ENCODE assay signal across 11 mouse cellular contexts in the genomic region with DNA sequence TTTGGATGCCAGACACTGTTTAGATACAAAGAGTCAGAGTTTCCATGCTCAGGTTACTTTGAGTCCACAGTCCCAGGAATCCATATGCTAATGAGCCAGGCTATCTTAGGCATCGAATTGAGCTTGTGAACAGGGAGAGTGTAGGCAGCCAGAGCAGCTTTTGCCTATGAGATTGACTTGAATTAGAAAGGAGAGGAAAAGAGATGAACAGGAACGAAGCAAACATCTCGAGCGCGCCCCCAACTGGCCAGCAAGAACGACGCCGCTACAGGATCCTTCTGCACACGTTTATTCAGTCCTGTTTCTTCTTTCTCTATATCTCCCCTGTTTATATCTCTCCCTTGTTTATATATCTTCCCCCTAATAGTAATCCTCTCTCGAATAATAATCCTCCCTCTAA. TPM values are rescaled to one million over a fixed set of nuclear protein-coding genes. Genes with fewer than 3 reads are reported as not detected.
A peak's percentile ranks its signal among the peaks of the same experiment; 100 is the strongest.
DNase-seq lines count a peak whose midpoint lies in the region; ATAC-seq and TF ChIP-seq lines count a peak whose summit lies in the region.
"Had no signal": no experiment of that assay in that cellular context is flagged by ENCODE, and none has a peak within 500 bp of the region (broad histone marks: within the 10 kb centered on the region; RNA-seq: fewer than 3 reads in every experiment).

No protein-coding gene starts in this region.

- no peak overlapping the region for H3K9ac ChIP-seq in forebrain, embryonic 16.5 days (replicated peaks; ENCODE audit: low read depth, low read length)
- H3K9ac ChIP-seq: lung, embryonic 15.5 days had no signal

- no peaks in the 10 kb centered on the region for H3K9me3 ChIP-seq in forebrain, embryonic 16.5 days (ENCODE audit: control insufficient read depth, low read length)
- H3K9me3 ChIP-seq: lung, embryonic 15.5 days had no signal

- no peak overlapping the region for H3K4me3 ChIP-seq in gastrocnemius, adult 2 months
- H3K4me3 ChIP-seq in forebrain, embryonic 16.5 days (replicated peaks; ENCODE audit: low read length), result no peak overlapping the region
- H3K4me3 ChIP-seq: erythroblast, embryonic 14.5 days; lung, embryonic 15.5 days had no signal

- 3% methylated on average over 10 of the region's 10 CpGs for WGBS in forebrain, embryonic 16.5 days

- H3K36me3 ChIP-seq in forebrain, embryonic 16.5 days (ENCODE audit: control insufficient read depth, insufficient read depth), result no peaks in the 10 kb centered on the region
- H3K36me3 ChIP-seq: lung, embryonic 15.5 days had no signal

- DNase-seq in gastrocnemius, adult 2 months, result no peak
- DNase-seq in gastrocnemius, postnatal 14 days, result no peak
- DNase-seq in retina, postnatal 1 day, result peak; percentile 62
- DNase-seq in retina, embryonic 14.5 days (ENCODE audit: low spot score), result no peak
- DNase-seq in left cerebral cortex, adult 8-10 months (ENCODE audit: low spot score in 2 of 2), result peak; percentile 54 to 56
- DNase-seq in right cerebral cortex, adult 18-20 months, result peak; percentile 85
- DNase-seq in gastrocnemius, postnatal 25 days, result no peak

- no peaks in the 10 kb centered on the region for H3K4me1 ChIP-seq in forebrain, embryonic 16.5 days (replicated peaks; ENCODE audit: control insufficient read depth, insufficient read depth, low read length)
- H3K4me1 ChIP-seq: lung, embryonic 15.5 days had no signal

- 0 out of 2 replicates have a peak, but pooled peaks have one; percentile 16 for ATAC-seq in forebrain, embryonic 16.5 days

- peak; percentile 56 for TF ChIP-seq CTCF in gastrocnemius, adult 2 months (IDR thresholded peaks at IDR 0.05)

- H3K27me3 ChIP-seq in forebrain, embryonic 16.5 days (replicated peaks; ENCODE audit: control insufficient read depth, insufficient read depth, low read length), result no peaks in the 10 kb centered on the region
- H3K27me3 ChIP-seq: lung, embryonic 15.5 days had no signal

- no peak overlapping the region for H3K27ac ChIP-seq in gastrocnemius, adult 2 months
- H3K27ac ChIP-seq in forebrain, embryonic 16.5 days (ENCODE audit: low read length), result no peak overlapping the region
- H3K27ac ChIP-seq: lung, embryonic 15.5 days had no signal

- intact Hi-C loops in gastrocnemius, adult 2 months (cut with DNase I), result loop anchor here (5.0 kb wide), 1 partner anchor 128 kb away; a partner anchor contains a TSS
- intact Hi-C loops in gastrocnemius, postnatal 14 days (cut with DNase I; ENCODE audit: low total_unique reads), result loop anchor here (5.0 to 10.0 kb wide), 2 partner anchors 38 to 120 kb away; no protein-coding TSS in a partner anchor

- no peak overlapping the region for H3K4me2 ChIP-seq in forebrain, embryonic 16.5 days (ENCODE audit: low read length)
- H3K4me2 ChIP-seq: lung, embryonic 15.5 days had no signal

RNA-seq across cellular contexts. Expression of a gene that starts 7.2 kb away (rescaled TPM):
- total RNA-seq in gastrocnemius, adult 2 months (2021), result 1,000 to 10,000 TPM in 1 of 2 experiments, 100 to 1,000 TPM in 1; 299 to 1,071 TPM
- 100 to 1,000 TPM; 112 to 138 TPM for total RNA-seq in gastrocnemius, postnatal 14 days (2021)
- polyA plus RNA-seq in forebrain, embryonic 16.5 days (2015; fragmentation: Nextera tagmentation; extraction: Ambion mirVana), result 452 and 466 TPM in 2 replicates
- 1,000 to 10,000 TPM in 1 of 4 experiments, 100 to 1,000 TPM in 3; 841 to 1,026 (median 936) TPM for total RNA-seq in left cerebral cortex, adult 8-10 months (2022)
- total RNA-seq in gastrocnemius, postnatal 25 days (2021), result 100 to 1,000 TPM; 120 to 334 TPM
- polyA plus RNA-seq: erythroblast, embryonic 14.5 days had no signal

RNA-seq across cellular contexts. Expression of a gene that starts 42.0 kb away (rescaled TPM):
- not detected for total RNA-seq in gastrocnemius, adult 2 months (2021)
- total RNA-seq in gastrocnemius, postnatal 14 days (2021), result under 1 TPM in 1 of 2 experiments, not detected in 1; 0.31 TPM
- polyA plus RNA-seq in forebrain, embryonic 16.5 days (2015; fragmentation: Nextera tagmentation; extraction: Ambion mirVana), result not detected in 2 replicates
- not detected for total RNA-seq in left cerebral cortex, adult 8-10 months (2022)
- not detected for total RNA-seq in gastrocnemius, postnatal 25 days (2021)
- polyA plus RNA-seq: erythroblast, embryonic 14.5 days; stomach, embryonic 14.5 days had no signal

RNA-seq across cellular contexts. Expression of a gene that starts 56.5 kb away (rescaled TPM):
- 1 to 10 TPM; 8.2 to 8.4 TPM for total RNA-seq in gastrocnemius, adult 2 months (2021)
- 10 to 100 TPM; 20.7 to 21.4 TPM for total RNA-seq in gastrocnemius, postnatal 14 days (2021)
- polyA plus RNA-seq in forebrain, embryonic 16.5 days (2015; fragmentation: Nextera tagmentation; extraction: Ambion mirVana), result 13.0 and 14.1 TPM in 2 replicates
- total RNA-seq in left cerebral cortex, adult 8-10 months (2022), result 1 to 10 TPM; 2.1 to 2.7 (median 2.4) TPM
- 1 to 10 TPM; 8.2 to 8.8 TPM for total RNA-seq in gastrocnemius, postnatal 25 days (2021)
- polyA plus RNA-seq: erythroblast, embryonic 14.5 days had no signal

Comparison
In these comparisons a context has a peak if more than half of its experiments do, and no peak if none do; other contexts are left out.
1. DNase-seq: peak in retina, postnatal 1 day (single experiment), left cerebral cortex, adult 8-10 months (2 of 2) and right cerebral cortex, adult 18-20 months (single experiment); none in gastrocnemius, adult 2 months (single experiment), gastrocnemius, postnatal 14 days (single experiment), retina, embryonic 14.5 days (single experiment) and gastrocnemius, postnatal 25 days (single experiment).